Mouse (Mus musculus): Measurements from ENCODE around the gene Rxrb.
"Not testable (repeated sequence)": the region's sequence is repeated elsewhere in the genome, so short reads cannot be mapped to it uniquely, and the experiment has no call there.

The Rxrb gene

GRCm38 (mm10) chr17:34031465-34032173, at the start of gene Rxrb, which contains the start of gene Slc39a7:
Gene Rxrb, plus strand, starts transcription at chr17:34031812.
Gene Slc39a7, minus strand, starts transcription at chr17:34031682.
- CTCF ChIA-PET, result interaction anchor here (0.8 kb wide), 1 partner anchor 158 kb away, joined by 4 read pairs; no protein-coding TSS in a partner anchor

GRCm38 (mm10) chr17:33982136-33982535, 49.5 kb upstream of the Rxrb start:
- CTCF ChIA-PET, result interaction anchor here (0.8 to 1.0 kb wide), 2 partner anchors 10 kb away, joined by 3 to 4 read pairs; no protein-coding TSS in a partner anchor

GRCm38 (mm10) chr17:33991788-33992664, 39.6 kb upstream of the Rxrb start:
- CTCF ChIA-PET, result interaction anchor here (0.6 to 0.8 kb wide), 2 partner anchors 10 to 223 kb away, joined by 4 read pairs; no protein-coding TSS in a partner anchor

- CTCF ChIA-PET, result no interaction called here
Measured at GRCm38 (mm10) chr17:33994959-33995358, 36.7 kb upstream of the Rxrb start.

- CTCF ChIA-PET, result no interaction called here
Measured at GRCm38 (mm10) chr17:33995651-33996050, 36.0 kb upstream of the Rxrb start.

GRCm38 (mm10) chr17:33997025-33997424, 34.6 kb upstream of the Rxrb start:
- CTCF ChIA-PET, result not testable (repeated sequence)

GRCm38 (mm10) chr17:33998697-33999096, 32.9 kb upstream of the Rxrb start:
- CTCF ChIA-PET, result not testable (repeated sequence)

GRCm38 (mm10) chr17:33999341-34000149, 32.1 kb upstream of the Rxrb start:
- CTCF ChIA-PET, result no interaction called here

GRCm38 (mm10) chr17:34000150-34000537, 31.5 kb upstream of the Rxrb start, which contains the start of gene H2-K1:
Gene H2-K1, minus strand, starts transcription at chr17:34000347.
- CTCF ChIA-PET, result no interaction called here

- CTCF ChIA-PET, result not testable (repeated sequence)
Measured at GRCm38 (mm10) chr17:34000796-34001195, 30.8 kb upstream of the Rxrb start.

- CTCF ChIA-PET, result no interaction called here
Measured at GRCm38 (mm10) chr17:34003426-34003825, 28.2 kb upstream of the Rxrb start.

- CTCF ChIA-PET, result no interaction called here
Measured at GRCm38 (mm10) chr17:34006570-34006969, 25.0 kb upstream of the Rxrb start.

GRCm38 (mm10) chr17:34010156-34010555, 21.5 kb upstream of the Rxrb start:
- CTCF ChIA-PET, result interaction anchor here (0.6 kb wide), 1 partner anchor 107 kb away, joined by 5 read pairs; no protein-coding TSS in a partner anchor

- CTCF ChIA-PET, result interaction anchor here (0.6 kb wide), 2 partner anchors 73 to 101 kb away, joined by 4 to 9 read pairs; no protein-coding TSS in a partner anchor
Measured at GRCm38 (mm10) chr17:34013436-34013835, 18.2 kb upstream of the Rxrb start.

- CTCF ChIA-PET, result interaction anchor here (0.6 kb wide), 1 partner anchor 14 kb away, joined by 3 read pairs; no protein-coding TSS in a partner anchor
Measured at GRCm38 (mm10) chr17:34021539-34022413, 9.8 kb upstream of the Rxrb start.

GRCm38 (mm10) chr17:34022414-34022783, 9.2 kb upstream of the Rxrb start:
- CTCF ChIA-PET, result interaction anchor here (0.6 kb wide), 2 partner anchors 15 to 157 kb away, joined by 3 to 7 read pairs; no protein-coding TSS in a partner anchor

GRCm38 (mm10) chr17:34022987-34023386, 8.6 kb upstream of the Rxrb start:
- CTCF ChIA-PET, result interaction anchor here (0.6 kb wide), 1 partner anchor 156 kb away, joined by 7 read pairs; no protein-coding TSS in a partner anchor

- CTCF ChIA-PET, result no interaction called here
Measured at GRCm38 (mm10) chr17:34023678-34024077, 7.9 kb upstream of the Rxrb start.

GRCm38 (mm10) chr17:34024317-34024821, 7.2 kb upstream of the Rxrb start, which contains the start of gene Ring1:
Gene Ring1, minus strand, starts transcription at chr17:34024680.
- CTCF ChIA-PET, result interaction anchor here (0.7 kb wide), 1 partner anchor 187 kb away, joined by 3 read pairs; no protein-coding TSS in a partner anchor
